Mouse (Mus musculus): Measurements from ENCODE around the gene Gimap9. TPM values are rescaled to one million over a fixed set of nuclear protein-coding genes. Genes with fewer than 3 reads are reported as not detected.

Gimap9 gene
- polyA plus RNA-seq, 1 experiment from 2014 or later, result 1.8 TPM

DNA sequence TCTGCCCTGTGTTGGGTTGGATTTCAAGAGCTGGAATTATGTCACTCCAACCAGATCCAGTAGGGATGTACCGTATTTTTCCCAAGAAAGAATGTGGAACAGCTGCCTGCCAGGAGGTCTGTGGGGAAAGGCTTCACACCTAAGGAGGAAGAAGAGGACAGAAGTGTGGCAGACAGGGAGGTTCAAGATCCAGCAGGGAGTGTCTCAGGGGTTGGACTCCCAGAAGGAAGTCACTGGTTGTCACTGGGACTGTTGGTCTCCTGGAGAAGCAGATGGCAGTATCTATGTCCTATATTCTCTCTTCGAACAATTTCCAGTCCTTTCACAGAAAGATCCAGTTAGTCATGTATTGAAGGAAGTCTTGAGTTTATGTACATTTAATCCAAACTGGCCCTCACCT lies 28.3 kb upstream of the Gimap9 start:
- Histone ChIP-seq H3K4me1 (ENCODE audit: control insufficient read depth, insufficient read depth, low read depth, low read length) (no peaks in the 10 kb centered on the region), H3K9me3 (ENCODE audit: control insufficient read depth, low read length) (no peaks in the 10 kb centered on the region), H3K9ac (ENCODE audit: low read depth, low read length) (no peak overlapping the region), H3K27ac (ENCODE audit: low read depth, low read length) (no peak overlapping the region), H3K4me2 (ENCODE audit: low read length) (no peak overlapping the region), H3K27me3 (replicated peaks; ENCODE audit: control insufficient read depth, insufficient read depth, low read length) (no peaks in the 10 kb centered on the region), H3K4me3 (ENCODE audit: low read length) (no peak overlapping the region), H3K36me3 (ENCODE audit: control insufficient read depth, insufficient read depth, low read length) (no peaks in the 10 kb centered on the region)
- ATAC-seq, result no peak
- 89% methylated on average over 2 of the region's 2 CpGs for WGBS

DNA sequence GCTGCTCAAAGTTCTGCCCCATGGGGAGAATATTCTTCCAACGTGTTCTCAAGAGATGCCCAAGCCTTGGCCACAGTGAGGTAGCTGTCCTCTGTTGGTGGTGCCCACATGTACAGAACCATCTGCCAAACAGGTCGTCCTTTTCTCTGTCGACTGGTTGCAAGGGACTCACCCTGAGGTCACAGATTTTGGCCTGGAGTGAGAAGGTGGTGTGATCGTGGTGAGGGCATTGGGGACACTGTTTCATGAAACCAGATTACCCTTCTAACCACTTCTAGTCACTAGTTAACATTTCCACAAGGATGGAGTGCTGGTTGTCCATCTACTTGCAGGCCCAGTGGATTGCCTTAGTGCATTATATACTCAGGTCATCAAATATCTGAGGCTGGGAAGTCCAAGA lies 27.1 kb upstream of the Gimap9 start:
- no peaks in the 10 kb centered on the region for H3K4me1 ChIP-seq (ENCODE audit: control insufficient read depth, insufficient read depth, low read depth, low read length)
- no peaks in the 10 kb centered on the region for H3K9me3 ChIP-seq (ENCODE audit: control insufficient read depth, low read length)
- no peaks in the 10 kb centered on the region for H3K36me3 ChIP-seq (ENCODE audit: control insufficient read depth, insufficient read depth, low read length)
- no peak overlapping the region for H3K27ac ChIP-seq (ENCODE audit: low read depth, low read length)
- no peak overlapping the region for H3K4me2 ChIP-seq (ENCODE audit: low read length)
- 88% methylated on average over 4 of the region's 4 CpGs for whole genome bisulfite sequencing
- H3K27me3 ChIP-seq (replicated peaks; ENCODE audit: control insufficient read depth, insufficient read depth, low read length), result no peaks in the 10 kb centered on the region
- H3K9ac ChIP-seq (ENCODE audit: low read depth, low read length), result no peak overlapping the region
- no peak for ATAC-seq
- no peak overlapping the region for H3K4me3 ChIP-seq (ENCODE audit: low read length)

GRCm38 (mm10) chr6:48650041-48650440 lies 25.9 kb upstream of the Gimap9 start:
- 88% methylated on average over 9 of the region's 9 CpGs for WGBS
- Histone ChIP-seq H3K4me3 (ENCODE audit: low read length) (no peak overlapping the region), H3K4me1 (ENCODE audit: control insufficient read depth, insufficient read depth, low read depth, low read length) (no peaks in the 10 kb centered on the region), H3K9me3 (ENCODE audit: control insufficient read depth, low read length) (no peaks in the 10 kb centered on the region), H3K4me2 (ENCODE audit: low read length) (no peak overlapping the region), H3K27me3 (replicated peaks; ENCODE audit: control insufficient read depth, insufficient read depth, low read length) (no peaks in the 10 kb centered on the region), H3K27ac (ENCODE audit: low read depth, low read length) (no peak overlapping the region), H3K9ac (ENCODE audit: low read depth, low read length) (no peak overlapping the region), H3K36me3 (ENCODE audit: control insufficient read depth, insufficient read depth, low read length) (no peaks in the 10 kb centered on the region)
- no peak for ATAC-seq

GRCm38 (mm10) chr6:48658721-48659120 lies 17.2 kb upstream of the Gimap9 start:
- ATAC-seq, result no peak
- no peak overlapping the region for H3K4me2 ChIP-seq (ENCODE audit: low read length)
- no peaks in the 10 kb centered on the region for H3K27me3 ChIP-seq (replicated peaks; ENCODE audit: control insufficient read depth, insufficient read depth, low read length)
- WGBS, result 83% methylated on average over 5 of the region's 5 CpGs
- no peaks in the 10 kb centered on the region for H3K4me1 ChIP-seq (ENCODE audit: control insufficient read depth, insufficient read depth, low read depth, low read length)
- no peak overlapping the region for H3K27ac ChIP-seq (ENCODE audit: low read depth, low read length)
- H3K9ac ChIP-seq (ENCODE audit: low read depth, low read length), result no peak overlapping the region
- no peaks in the 10 kb centered on the region for H3K36me3 ChIP-seq (ENCODE audit: control insufficient read depth, insufficient read depth, low read length)
- H3K9me3 ChIP-seq (ENCODE audit: control insufficient read depth, low read length), result no peaks in the 10 kb centered on the region
- H3K4me3 ChIP-seq (ENCODE audit: low read length), result no peak overlapping the region

- H3K4me1 ChIP-seq (ENCODE audit: control insufficient read depth, insufficient read depth, low read depth, low read length), result no peaks in the 10 kb centered on the region
- no peak for ATAC-seq
- no peaks in the 10 kb centered on the region for H3K36me3 ChIP-seq (ENCODE audit: control insufficient read depth, insufficient read depth, low read length)
- H3K27ac ChIP-seq (ENCODE audit: low read depth, low read length), result no peak overlapping the region
- no peaks in the 10 kb centered on the region for H3K27me3 ChIP-seq (replicated peaks; ENCODE audit: control insufficient read depth, insufficient read depth, low read length)
- no peak overlapping the region for H3K4me3 ChIP-seq (ENCODE audit: low read length)
- no peak overlapping the region for H3K4me2 ChIP-seq (ENCODE audit: low read length)
- H3K9me3 ChIP-seq (ENCODE audit: control insufficient read depth, low read length), result no peaks in the 10 kb centered on the region
- no peak overlapping the region for H3K9ac ChIP-seq (ENCODE audit: low read depth, low read length)
- 85% methylated on average over 4 of the region's 4 CpGs for WGBS
These were observed 11.2 kb upstream of the Gimap9 start for GRCm38 (mm10) chr6:48664750-48665149.

- Histone ChIP-seq H3K27me3 (replicated peaks; ENCODE audit: control insufficient read depth, insufficient read depth, low read length) (no peaks in the 10 kb centered on the region), H3K27ac (ENCODE audit: low read depth, low read length) (no peak overlapping the region), H3K4me1 (ENCODE audit: control insufficient read depth, insufficient read depth, low read depth, low read length) (no peaks in the 10 kb centered on the region), H3K36me3 (ENCODE audit: control insufficient read depth, insufficient read depth, low read length) (no peaks in the 10 kb centered on the region), H3K9ac (ENCODE audit: low read depth, low read length) (no peak overlapping the region), H3K4me2 (ENCODE audit: low read length) (no peak overlapping the region), H3K9me3 (ENCODE audit: control insufficient read depth, low read length) (no peaks in the 10 kb centered on the region), H3K4me3 (ENCODE audit: low read length) (no peak overlapping the region)
- no peak for ATAC-seq
- WGBS, result 95% methylated on average over 9 of the region's 9 CpGs
These were observed 10.5 kb upstream of the Gimap9 start for GRCm38 (mm10) chr6:48665471-48665870.

DNA sequence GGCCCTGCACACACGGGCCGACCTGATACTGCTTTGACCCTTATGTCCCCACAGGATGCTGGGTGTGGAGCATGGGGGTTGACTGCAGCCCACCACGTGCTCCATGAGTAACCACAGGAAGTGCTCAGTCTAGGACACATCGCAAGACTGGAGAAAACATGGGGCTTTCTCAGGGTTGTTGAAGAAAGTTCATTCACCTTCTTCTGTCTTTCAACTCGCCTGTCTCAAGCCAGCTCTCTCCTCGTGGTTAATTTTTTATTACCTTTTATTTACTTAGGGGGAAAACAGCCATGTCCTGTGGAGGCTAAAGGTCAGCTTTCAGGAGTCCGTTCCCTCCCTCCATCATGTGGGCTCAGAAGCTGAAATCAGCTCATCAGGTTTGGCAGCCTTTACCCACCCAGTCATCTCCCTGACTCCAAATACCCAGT lies 9.8 kb upstream of the Gimap9 start:
- Histone ChIP-seq H3K36me3 (ENCODE audit: control insufficient read depth, insufficient read depth, low read length) (no peaks in the 10 kb centered on the region), H3K9ac (ENCODE audit: low read depth, low read length) (no peak overlapping the region), H3K9me3 (ENCODE audit: control insufficient read depth, low read length) (no peaks in the 10 kb centered on the region), H3K4me1 (ENCODE audit: control insufficient read depth, insufficient read depth, low read depth, low read length) (no peaks in the 10 kb centered on the region), H3K27me3 (replicated peaks; ENCODE audit: control insufficient read depth, insufficient read depth, low read length) (no peaks in the 10 kb centered on the region), H3K4me3 (ENCODE audit: low read length) (no peak overlapping the region), H3K27ac (ENCODE audit: low read depth, low read length) (no peak overlapping the region), H3K4me2 (ENCODE audit: low read length) (no peak overlapping the region)
- 63% methylated on average over 7 of the region's 7 CpGs for WGBS
- ATAC-seq, result no peak

GRCm38 (mm10) chr6:48668022-48668421 lies 7.9 kb upstream of the Gimap9 start:
- H3K9ac ChIP-seq (ENCODE audit: low read depth, low read length), result no peak overlapping the region
- no peaks in the 10 kb centered on the region for H3K27me3 ChIP-seq (replicated peaks; ENCODE audit: control insufficient read depth, insufficient read depth, low read length)
- no peak for ATAC-seq
- no peaks in the 10 kb centered on the region for H3K9me3 ChIP-seq (ENCODE audit: control insufficient read depth, low read length)
- H3K36me3 ChIP-seq (ENCODE audit: control insufficient read depth, insufficient read depth, low read length), result no peaks in the 10 kb centered on the region
- no peak overlapping the region for H3K4me3 ChIP-seq (ENCODE audit: low read length)
- H3K27ac ChIP-seq (ENCODE audit: low read depth, low read length), result no peak overlapping the region
- H3K4me2 ChIP-seq (ENCODE audit: low read length), result no peak overlapping the region
- H3K4me1 ChIP-seq (ENCODE audit: control insufficient read depth, insufficient read depth, low read depth, low read length), result no peaks in the 10 kb centered on the region

- H3K36me3 ChIP-seq (ENCODE audit: control insufficient read depth, insufficient read depth, low read length), result no peaks in the 10 kb centered on the region
- no peak for ATAC-seq
These were observed 6.4 kb upstream of the Gimap9 start for GRCm38 (mm10) chr6:48669446-48669969.

More at GRCm38 (mm10) chr6:48669446-48669969, 6.4 kb upstream of the Gimap9 start:
- Histone ChIP-seq H3K4me3 (ENCODE audit: low read length) (no peak overlapping the region), H3K4me2 (ENCODE audit: low read length) (no peak overlapping the region), H3K4me1 (ENCODE audit: control insufficient read depth, insufficient read depth, low read depth, low read length) (no peaks in the 10 kb centered on the region), H3K9ac (ENCODE audit: low read depth, low read length) (no peak overlapping the region), H3K9me3 (ENCODE audit: control insufficient read depth, low read length) (no peaks in the 10 kb centered on the region), H3K27me3 (replicated peaks; ENCODE audit: control insufficient read depth, insufficient read depth, low read length) (no peaks in the 10 kb centered on the region), H3K27ac (ENCODE audit: low read depth, low read length) (no peak overlapping the region)
- 71% methylated on average over 2 of the region's 2 CpGs for WGBS

Measured in hindbrain, embryonic 16.5 days (tissue).